Mouse (Mus musculus) liver, embryonic 12.5 days (tissue): ENCODE measurements around the gene Zfp385b. TPM values are rescaled to one million over a fixed set of nuclear protein-coding genes. Genes with fewer than 3 reads are reported as not detected.

Experiments
- ATAC-seq: fragments of 200-750 bp; cut with Nextera tagmentation; 2 replicates; pipeline ENCODE4 v1.8.0; 2017; ENCODE audit warnings: moderate number of reproducible peaks, mild to moderate bottlenecking, moderate library complexity
- H3K27ac ChIP-seq: fragments of 300-500 bp; sonication (generic); 2 replicates; pipeline ENCODE4 v1.5.1; 2016; ENCODE audit warnings: mild to moderate bottlenecking
- H3K27me3 ChIP-seq: fragments of 300-500 bp; sonication (generic); replicated peaks from 2 replicates; pipeline ENCODE4 v1.6.1; 2016; ENCODE audit warnings: mild to moderate bottlenecking, moderate library complexity
- H3K36me3 ChIP-seq: fragments of 300-500 bp; sonication (generic); 2 replicates; pipeline ENCODE4 v1.6.1; 2016; ENCODE audit warnings: mild to moderate bottlenecking, moderate library complexity
- H3K4me1 ChIP-seq: fragments of 300-500 bp; sonication (generic); 2 replicates; pipeline ENCODE4 v1.6.1; 2016
- H3K4me2 ChIP-seq: fragments of 300-500 bp; sonication (generic); 2 replicates; pipeline ENCODE4 v1.6.1; 2016; ENCODE audit warnings: mild to moderate bottlenecking, moderate library complexity
- H3K4me3 ChIP-seq: fragments of 300-500 bp; sonication (generic); 2 replicates; pipeline ENCODE4 v1.5.1; 2016; ENCODE audit warnings: mild to moderate bottlenecking, moderate library complexity
- H3K9ac ChIP-seq: fragments of 300-500 bp; sonication (generic); 2 replicates; pipeline ENCODE4 v1.6.1; 2016; ENCODE audit warnings: mild to moderate bottlenecking, moderate library complexity
- H3K9me3 ChIP-seq: fragments of 300-500 bp; sonication (generic); replicated peaks from 2 replicates; pipeline ENCODE4 v1.6.1; 2016; ENCODE audit warnings: mild to moderate bottlenecking, moderate library complexity
- WGBS: fragments of 180-500 bp; shearing (Covaris S2); methylation state at CpG from one replicate; pipeline ENCODE4 v1.1.7; 2016; ENCODE audit not compliant: insufficient replicate concordance; 5-methylcytosine and 5-hydroxymethylcytosine counted together
- polyA plus RNA-seq: library from polyadenylated mRNA; unstranded; fragments of >200 nt; fragmentation: Nextera tagmentation; extraction: Ambion mirVana; gene quantifications from 2 replicates; pipeline ENCODE4 v1.2.1, GENCODE M21; 2016

The Zfp385b gene
- polyA plus RNA-seq, 1 experiment from 2014 or later: 2.3 TPM

DNA sequence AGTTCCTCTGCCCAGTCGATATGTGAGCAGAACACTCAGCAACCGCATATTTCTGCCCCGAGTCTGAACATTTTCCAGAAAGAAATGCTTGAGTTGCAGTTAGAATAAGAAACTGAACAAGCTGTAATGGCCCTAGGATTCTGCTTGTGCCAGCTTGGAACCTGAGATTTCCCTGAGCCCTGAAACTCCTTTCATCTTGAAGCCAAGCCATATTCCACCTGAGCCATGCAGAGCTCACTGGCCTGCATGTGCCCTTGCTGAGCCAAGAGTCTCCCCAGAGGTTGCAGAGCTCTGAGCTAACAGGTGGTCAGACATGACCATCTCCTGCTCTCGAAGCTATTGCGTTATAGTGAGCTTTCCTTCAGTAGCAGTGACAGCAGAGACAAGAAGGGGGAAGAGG is 210.0 kb downstream of the Zfp385b start:
- no peak overlapping the region for H3K9ac ChIP-seq
- no peaks in the 10 kb centered on the region for H3K27me3 ChIP-seq
- H3K9me3 ChIP-seq: no peaks in the 10 kb centered on the region
- H3K4me2 ChIP-seq: no peak overlapping the region
- H3K36me3 ChIP-seq: no peaks in the 10 kb centered on the region
- H3K4me3 ChIP-seq: no peak overlapping the region
- H3K4me1 ChIP-seq: no peaks in the 10 kb centered on the region
- ATAC-seq: no peak
- 81% methylated on average over 5 of the region's 5 CpGs for whole genome bisulfite sequencing
- H3K27ac ChIP-seq: no peak overlapping the region

DNA sequence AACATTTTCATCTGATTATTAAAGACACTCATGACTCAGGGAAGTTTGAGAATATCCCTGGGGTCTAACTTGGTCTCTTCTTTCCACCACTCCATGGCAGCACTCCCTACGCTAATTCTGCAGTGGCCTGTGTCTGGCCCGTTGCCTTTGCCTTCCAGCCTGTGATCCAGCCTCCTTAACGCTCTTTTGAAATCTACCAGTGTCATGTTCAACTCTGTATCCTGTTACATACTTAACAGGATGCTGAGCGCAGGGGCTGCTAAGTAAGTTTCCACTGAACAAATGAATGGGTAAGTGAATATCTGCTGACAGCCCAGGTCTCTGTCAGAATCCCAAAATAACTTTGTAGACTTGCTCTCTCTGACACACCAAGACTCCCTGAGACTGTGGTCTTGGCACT is 210.8 kb downstream of the Zfp385b start:
- ATAC-seq: no peak
- Histone ChIP-seq H3K9me3 (no peaks in the 10 kb centered on the region), H3K4me3 (no peak overlapping the region), H3K4me1 (no peaks in the 10 kb centered on the region), H3K9ac (no peak overlapping the region), H3K27ac (no peak overlapping the region), H3K4me2 (no peak overlapping the region), H3K36me3 (no peaks in the 10 kb centered on the region), H3K27me3 (no peaks in the 10 kb centered on the region)
- 66% methylated on average over 4 of the region's 4 CpGs for WGBS

DNA sequence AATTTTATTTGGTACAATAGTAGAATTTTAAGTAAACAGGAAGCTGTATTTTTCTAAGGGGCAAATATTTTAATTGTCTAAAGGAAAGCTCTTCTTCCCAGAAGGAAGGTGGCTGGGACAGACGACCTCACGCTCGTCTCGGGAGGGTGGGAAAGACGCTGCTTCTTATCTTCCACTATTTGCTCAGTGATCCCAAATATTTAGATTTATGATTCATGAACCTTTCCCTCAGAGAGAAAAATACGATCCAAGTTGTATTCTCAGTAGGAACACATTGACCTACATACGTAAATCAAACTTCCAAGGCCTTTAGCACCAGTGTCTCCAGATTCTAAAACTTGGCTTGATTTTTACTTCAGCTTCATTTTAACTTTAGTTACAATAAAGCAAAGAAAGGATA is 226.0 kb downstream of the Zfp385b start:
- no peak overlapping the region for H3K4me2 ChIP-seq
- H3K4me3 ChIP-seq: no peak overlapping the region
- H3K27ac ChIP-seq: no peak overlapping the region
- H3K4me1 ChIP-seq: no peaks in the 10 kb centered on the region
- no peaks in the 10 kb centered on the region for H3K36me3 ChIP-seq
- H3K9ac ChIP-seq: no peak overlapping the region
- H3K27me3 ChIP-seq: no peaks in the 10 kb centered on the region
- WGBS: 64% methylated on average over 7 of the region's 7 CpGs
- no peak for ATAC-seq
- no peaks in the 10 kb centered on the region for H3K9me3 ChIP-seq

DNA sequence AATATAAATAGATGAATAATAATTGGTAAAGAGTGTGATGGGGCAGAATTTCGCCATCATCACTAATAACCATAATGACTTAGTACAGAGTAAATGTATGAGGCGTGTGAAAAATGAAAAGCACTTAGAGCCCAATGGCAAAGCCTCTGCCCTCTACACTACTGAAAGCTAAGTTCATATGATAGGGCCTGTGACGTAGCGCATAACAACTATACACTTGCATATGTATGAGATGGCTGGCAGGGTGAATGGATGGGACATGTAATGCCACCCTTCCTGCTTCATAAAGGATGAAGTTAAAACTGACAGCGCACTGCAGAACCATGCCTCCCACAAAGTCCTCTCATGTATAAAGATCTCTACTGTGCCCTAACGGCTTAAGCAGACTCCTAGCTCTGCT is 226.9 kb downstream of the Zfp385b start:
- 68% methylated on average over 6 of the region's 6 CpGs for WGBS
- no peak overlapping the region for H3K9ac ChIP-seq
- H3K4me3 ChIP-seq: no peak overlapping the region
- no peaks in the 10 kb centered on the region for H3K27me3 ChIP-seq
- H3K4me1 ChIP-seq: no peaks in the 10 kb centered on the region
- no peak overlapping the region for H3K4me2 ChIP-seq
- no peaks in the 10 kb centered on the region for H3K36me3 ChIP-seq
- H3K27ac ChIP-seq: no peak overlapping the region
- H3K9me3 ChIP-seq: no peaks in the 10 kb centered on the region
- ATAC-seq: no peak

DNA sequence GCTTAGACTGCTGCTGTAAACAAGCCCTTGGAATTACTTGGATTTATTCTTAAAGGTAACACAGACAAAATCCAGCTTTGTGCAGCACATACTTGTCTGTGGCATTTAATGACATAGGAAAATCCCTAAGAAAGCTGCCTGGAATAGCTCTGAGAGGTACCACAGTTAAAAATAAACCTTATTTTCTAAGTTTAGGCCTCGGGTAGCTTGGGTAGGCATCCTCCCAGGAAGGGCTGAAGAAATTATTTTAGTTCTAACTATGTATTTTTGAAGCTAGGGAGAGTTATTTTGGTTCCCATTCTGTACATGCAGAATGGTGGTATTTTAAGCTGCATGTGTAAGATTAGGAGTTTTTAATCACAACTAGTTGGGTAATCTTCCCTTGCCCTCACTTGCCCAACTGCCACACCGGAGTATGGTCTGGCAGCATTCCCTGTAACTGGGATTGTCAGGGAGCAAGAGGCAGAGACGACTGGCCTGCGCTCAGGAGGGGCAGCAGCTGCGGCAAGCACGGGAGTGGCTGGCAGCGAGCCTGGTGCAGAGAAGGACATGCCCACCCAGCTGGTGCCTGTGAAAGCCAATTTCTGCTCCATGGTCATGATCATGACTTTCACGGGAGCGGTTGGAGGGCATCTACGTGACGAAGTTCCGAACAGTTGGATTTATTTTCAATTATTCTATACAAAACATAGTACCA is 230.1 kb downstream of the Zfp385b start:
- Histone ChIP-seq H3K36me3 (no peaks in the 10 kb centered on the region), H3K27ac (no peak overlapping the region), H3K4me1 (no peaks in the 10 kb centered on the region), H3K9ac (no peak overlapping the region), H3K27me3 (no peaks in the 10 kb centered on the region), H3K4me2 (no peak overlapping the region), H3K4me3 (no peak overlapping the region), H3K9me3 (no peaks in the 10 kb centered on the region)
- ATAC-seq: no peak
- 76% methylated on average over 12 of the region's 12 CpGs for WGBS

DNA sequence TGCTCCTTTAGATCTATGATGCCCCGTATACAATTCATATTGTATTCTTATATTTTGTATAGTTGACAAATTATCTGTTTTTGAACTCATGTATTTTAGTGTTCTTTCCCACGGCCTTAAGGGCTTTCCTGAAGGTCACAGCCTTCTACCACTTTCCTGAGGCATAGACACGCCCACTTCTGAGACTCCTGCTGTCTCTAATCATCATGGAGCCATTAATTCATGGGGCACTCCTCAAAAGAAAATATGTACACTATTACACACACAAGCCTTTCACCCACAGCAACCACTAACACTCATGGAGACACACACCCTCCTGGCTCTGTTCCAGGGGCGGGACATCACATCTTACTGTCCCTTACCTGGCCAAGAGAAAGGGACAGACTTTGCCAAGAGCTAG is 232.1 kb downstream of the Zfp385b start:
- Histone ChIP-seq H3K9me3 (no peaks in the 10 kb centered on the region), H3K4me1 (no peaks in the 10 kb centered on the region), H3K27me3 (no peaks in the 10 kb centered on the region), H3K9ac (no peak overlapping the region), H3K4me2 (no peak overlapping the region), H3K4me3 (no peak overlapping the region), H3K27ac (no peak overlapping the region), H3K36me3 (no peaks in the 10 kb centered on the region)
- ATAC-seq: no peak
- WGBS: 61% methylated on average over 4 of the region's 4 CpGs

DNA sequence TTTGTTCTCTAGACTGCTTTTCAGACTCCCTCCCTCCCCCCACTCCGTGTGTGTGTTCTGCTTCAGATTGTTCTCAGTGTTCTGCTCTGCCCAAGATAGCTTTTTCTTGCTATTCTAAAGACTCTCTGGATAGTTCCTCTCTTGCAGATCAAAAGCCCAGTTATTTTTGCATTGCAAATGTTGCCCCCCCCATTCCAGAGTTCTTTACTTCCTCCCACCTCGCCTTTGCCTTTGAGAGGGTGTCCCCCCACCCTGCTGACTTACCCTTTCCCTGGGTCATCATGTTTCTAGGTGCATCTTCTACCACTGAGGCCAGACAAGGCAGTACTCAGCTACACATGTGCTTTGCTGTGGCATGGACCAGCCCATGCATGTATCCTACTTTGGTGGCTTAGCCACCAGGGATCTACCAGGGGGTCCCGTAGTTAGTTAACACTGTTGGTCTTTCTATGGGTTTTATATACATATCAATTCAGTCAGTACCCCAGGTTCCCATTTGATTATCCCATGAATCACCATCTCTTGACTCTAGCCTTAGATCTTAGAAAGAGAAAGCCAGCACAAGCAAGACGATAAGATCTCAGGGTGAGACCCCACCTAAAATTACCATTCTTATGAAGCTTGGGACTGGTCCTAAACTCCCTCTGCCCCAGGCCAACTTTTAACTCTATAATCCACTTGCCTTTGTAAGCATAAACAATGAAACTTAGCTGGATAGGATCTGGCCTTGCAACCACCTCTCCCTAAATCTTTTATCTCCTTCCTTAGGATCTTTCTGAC is 232.7 kb downstream of the Zfp385b start:
- Histone ChIP-seq H3K9ac (no peak overlapping the region), H3K4me2 (no peak overlapping the region), H3K4me1 (no peaks in the 10 kb centered on the region), H3K4me3 (no peak overlapping the region), H3K27me3 (no peaks in the 10 kb centered on the region), H3K9me3 (no peaks in the 10 kb centered on the region), H3K36me3 (no peaks in the 10 kb centered on the region), H3K27ac (no peak overlapping the region)
- WGBS: 55% methylated on average over 4 of the region's 4 CpGs
- ATAC-seq: no peak

DNA sequence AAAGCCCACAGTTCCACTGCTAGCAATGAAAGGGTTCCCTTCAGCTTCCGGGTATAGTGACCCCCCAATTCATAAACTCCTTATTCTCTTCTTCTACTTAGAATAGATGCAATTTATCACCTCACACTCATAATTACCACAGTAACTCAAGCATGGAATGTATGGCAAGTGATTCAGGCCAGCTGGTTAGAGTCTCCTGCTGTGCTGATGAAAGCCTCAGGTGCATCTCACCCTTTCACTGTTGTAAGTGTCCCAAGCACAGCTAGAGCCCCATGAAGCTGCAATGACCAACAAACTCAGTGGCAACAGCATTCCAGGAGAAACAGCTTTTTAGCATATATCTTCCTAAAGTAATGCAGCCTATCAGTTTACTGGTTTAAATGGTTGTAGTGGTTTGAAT is 235.9 kb downstream of the Zfp385b start:
- ATAC-seq: no peak
- H3K27ac ChIP-seq: no peak overlapping the region
- H3K4me1 ChIP-seq: no peaks in the 10 kb centered on the region
- no peaks in the 10 kb centered on the region for H3K36me3 ChIP-seq
- no peak overlapping the region for H3K9ac ChIP-seq
- H3K4me2 ChIP-seq: no peak overlapping the region
- 77% methylated on average over 1 of the region's 1 CpGs for WGBS
- no peaks in the 10 kb centered on the region for H3K27me3 ChIP-seq
- H3K4me3 ChIP-seq: no peak overlapping the region
- no peaks in the 10 kb centered on the region for H3K9me3 ChIP-seq

DNA sequence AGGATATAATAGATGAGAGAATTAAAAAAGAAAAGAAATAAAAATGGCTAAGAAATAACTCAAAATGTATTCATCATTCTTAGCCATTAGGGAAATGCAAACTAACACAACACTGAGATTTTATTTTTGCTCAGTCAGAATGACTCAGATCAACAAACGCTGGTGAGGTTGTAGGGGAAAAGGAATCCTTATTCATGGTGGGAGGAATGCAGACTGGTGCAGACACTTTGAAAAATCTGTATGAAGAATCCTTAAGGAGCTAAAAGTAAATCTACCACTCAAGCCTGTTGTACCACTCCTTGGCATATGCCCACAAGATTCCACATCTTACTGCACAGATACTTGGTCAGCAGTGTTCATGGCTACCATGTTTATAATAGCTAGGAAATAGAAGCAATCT is 242.9 kb downstream of the Zfp385b start:
- no peaks in the 10 kb centered on the region for H3K27me3 ChIP-seq
- H3K27ac ChIP-seq: no peak overlapping the region
- H3K4me1 ChIP-seq: no peaks in the 10 kb centered on the region
- no peaks in the 10 kb centered on the region for H3K9me3 ChIP-seq
- H3K36me3 ChIP-seq: no peaks in the 10 kb centered on the region
- no peak overlapping the region for H3K4me2 ChIP-seq
- H3K4me3 ChIP-seq: no peak overlapping the region
- no peak for ATAC-seq
- H3K9ac ChIP-seq: no peak overlapping the region
- 65% methylated on average over 1 of the region's 1 CpGs for WGBS

DNA sequence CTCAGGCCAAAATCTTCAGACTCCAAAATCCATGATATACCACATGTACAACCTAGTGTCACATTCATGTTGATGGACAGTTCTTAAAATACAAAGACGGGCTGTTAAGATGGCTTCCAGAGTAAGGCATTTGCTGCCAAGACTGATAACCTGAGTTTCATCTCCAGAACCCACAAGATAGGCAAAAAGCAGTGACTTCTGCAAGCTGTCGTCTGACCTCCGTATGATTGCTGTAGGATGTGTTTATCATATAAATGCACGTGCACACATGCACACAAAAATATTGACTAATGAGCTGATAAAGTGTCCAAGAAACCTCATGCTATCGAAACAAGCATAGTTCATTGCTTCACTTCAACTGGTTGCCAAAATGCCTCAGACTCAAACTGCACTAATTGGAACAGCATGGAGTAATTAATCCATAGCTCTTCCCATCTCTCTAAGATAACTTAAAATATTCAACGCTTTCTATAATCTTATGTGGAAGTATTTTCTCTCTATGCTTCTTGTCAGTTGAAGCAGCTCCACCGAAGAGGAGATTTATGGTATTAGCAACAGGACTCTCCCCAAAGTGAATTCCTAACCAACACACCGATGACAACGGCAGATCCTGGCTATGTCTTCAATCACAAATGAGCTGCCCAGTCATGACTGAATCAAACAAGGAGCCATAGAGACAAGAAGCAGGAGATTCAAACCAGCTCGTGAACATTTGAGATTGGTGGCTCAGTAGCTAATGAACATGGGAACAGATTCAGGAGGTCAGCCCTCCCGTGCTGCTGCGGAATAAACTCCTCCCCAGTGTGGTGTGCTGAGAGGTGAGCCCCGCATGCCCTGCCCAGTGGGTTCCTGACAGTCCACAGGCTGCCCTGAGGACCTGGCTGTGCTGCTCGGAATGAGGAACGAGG is 251.7 kb downstream of the Zfp385b start:
- WGBS: 52% methylated on average over 15 of the region's 15 CpGs
- Histone ChIP-seq H3K4me1 (no peaks in the 10 kb centered on the region), H3K36me3 (no peaks in the 10 kb centered on the region), H3K4me3 (no peak overlapping the region), H3K9me3 (no peaks in the 10 kb centered on the region), H3K4me2 (no peak overlapping the region), H3K9ac (no peak overlapping the region), H3K27ac (no peak overlapping the region), H3K27me3 (no peaks in the 10 kb centered on the region)
- peak; percentile 24; the same call in 1 of the 2 replicates for ATAC-seq

DNA sequence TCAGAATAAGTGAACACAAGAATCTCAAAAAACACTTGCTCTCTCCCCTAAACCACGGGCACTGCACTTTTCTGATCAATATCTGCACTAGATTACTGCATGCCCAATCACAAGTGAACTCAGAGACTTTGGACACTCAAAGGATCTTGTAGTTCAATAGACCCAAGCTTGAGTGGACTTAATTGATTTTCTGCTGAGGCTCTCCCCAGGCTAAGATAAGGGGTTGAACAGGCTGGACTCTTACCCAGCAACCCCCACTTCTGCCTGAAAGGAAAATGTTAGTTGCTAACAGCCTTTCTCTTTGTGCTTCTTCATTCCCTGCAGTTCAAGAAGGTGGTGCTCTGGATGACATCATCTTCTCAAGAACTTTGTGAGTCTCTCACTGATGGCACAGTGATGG is 255.7 kb downstream of the Zfp385b start:
- no peak for ATAC-seq

DNA sequence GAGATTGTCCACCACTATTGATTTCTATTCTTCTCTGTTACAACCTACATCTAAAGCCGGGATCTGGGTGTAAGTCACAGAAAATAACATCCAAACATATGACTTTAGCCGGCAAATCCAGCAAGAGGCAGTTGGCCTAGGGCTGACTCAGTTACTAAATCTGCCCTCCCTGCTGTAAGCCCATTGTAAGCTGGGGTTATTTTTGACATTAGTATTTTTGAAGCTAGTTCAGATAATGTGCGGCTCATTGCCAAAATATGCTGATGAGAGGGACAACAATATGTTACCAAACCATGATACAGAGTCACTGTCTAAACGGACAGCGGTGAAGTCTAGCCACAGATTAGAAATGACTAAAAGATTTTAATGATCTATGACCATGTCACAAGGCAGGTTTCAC is 257.5 kb downstream of the Zfp385b start:
- H3K27ac ChIP-seq: no peak overlapping the region
- no peak overlapping the region for H3K4me3 ChIP-seq
- ATAC-seq: no peak
- no peak overlapping the region for H3K4me2 ChIP-seq
- WGBS: 82% methylated on average over 5 of the region's 5 CpGs
- no peaks in the 10 kb centered on the region for H3K36me3 ChIP-seq
- H3K9ac ChIP-seq: no peak overlapping the region
- H3K4me1 ChIP-seq: no peaks in the 10 kb centered on the region
- no peaks in the 10 kb centered on the region for H3K27me3 ChIP-seq
- no peaks in the 10 kb centered on the region for H3K9me3 ChIP-seq

More for the DNA sequence above, 255.7 kb downstream of the Zfp385b start:
- Histone ChIP-seq H3K4me1 (no peaks in the 10 kb centered on the region), H3K27me3 (no peaks in the 10 kb centered on the region), H3K4me2 (no peak overlapping the region), H3K9me3 (no peaks in the 10 kb centered on the region), H3K36me3 (no peaks in the 10 kb centered on the region), H3K27ac (no peak overlapping the region), H3K4me3 (no peak overlapping the region), H3K9ac (no peak overlapping the region)
- 22% methylated on average over 1 of the region's 1 CpGs for WGBS
